Mouse (Mus musculus): Measurements from ENCODE around the gene Ppm1d. TPM values are rescaled to one million over a fixed set of nuclear protein-coding genes. Genes with fewer than 3 reads are reported as not detected.

The Ppm1d gene
- polyA plus RNA-seq, 1 experiment from 2014 or later = 16.7 TPM

DNA sequence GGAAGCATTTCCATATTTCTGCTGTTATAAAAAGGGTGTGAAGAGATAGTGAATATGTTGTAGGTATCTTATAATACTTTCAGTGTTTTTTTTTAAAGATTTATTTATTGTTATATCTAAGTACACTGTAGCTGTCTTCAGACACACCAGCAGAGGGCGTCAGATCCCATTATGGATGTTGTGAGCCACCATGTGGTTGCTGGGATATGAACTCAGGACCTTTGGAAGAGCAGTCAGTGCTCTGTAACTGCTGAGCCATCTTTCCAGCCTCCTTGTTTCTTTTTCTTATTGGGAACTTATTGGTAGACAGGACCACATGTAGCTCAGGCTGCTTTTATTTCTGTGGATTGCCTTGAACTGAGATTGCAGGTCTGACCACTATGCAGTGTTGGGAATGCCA, 69.0 kb downstream of the Ppm1d start:
- no peak for DNase-seq (ENCODE audit: low spot score)
- ATAC-seq (replicated peaks; ENCODE audit: low FRiP score, low TSS enrichment, low read depth) = no peak
- Histone ChIP-seq H3K9ac (ENCODE audit: low read length) (no peak overlapping the region), H3K4me3 (ENCODE audit: low read depth, low read length) (no peak overlapping the region), H3K27me3 (replicated peaks; ENCODE audit: control insufficient read depth, insufficient read depth, low read length) (no peaks in the 10 kb centered on the region), H3K36me3 (ENCODE audit: control insufficient read depth, insufficient read depth, low read length) (no peaks in the 10 kb centered on the region), H3K9me3 (ENCODE audit: control insufficient read depth, low read length) (no peaks in the 10 kb centered on the region), H3K4me2 (ENCODE audit: low read length) (no peak overlapping the region), H3K4me1 (replicated peaks; ENCODE audit: control insufficient read depth, insufficient read depth, low read length) (no peaks in the 10 kb centered on the region), H3K27ac (ENCODE audit: low read depth) (no peak overlapping the region)
- WGBS = 7% methylated on average over 1 of the region's 1 CpGs

GRCm38 (mm10) chr11:85382055-85382454, 71.0 kb downstream of the Ppm1d start:
- peak; percentile 80; the same call in 1 of the 2 replicates for ATAC-seq (replicated peaks; ENCODE audit: low FRiP score, low TSS enrichment, low read depth)
- Histone ChIP-seq H3K9ac (ENCODE audit: low read length) (no peak overlapping the region), H3K4me3 (ENCODE audit: low read depth, low read length) (no peak overlapping the region), H3K27ac (ENCODE audit: low read depth) (no peak overlapping the region), H3K9me3 (ENCODE audit: control insufficient read depth, low read length) (no peaks in the 10 kb centered on the region), H3K36me3 (ENCODE audit: control insufficient read depth, insufficient read depth, low read length) (no peaks in the 10 kb centered on the region), H3K4me1 (replicated peaks; ENCODE audit: control insufficient read depth, insufficient read depth, low read length) (no peaks in the 10 kb centered on the region), H3K27me3 (replicated peaks; ENCODE audit: control insufficient read depth, insufficient read depth, low read length) (no peaks in the 10 kb centered on the region), H3K4me2 (ENCODE audit: low read length) (no peak overlapping the region)
- DNase-seq (ENCODE audit: low spot score) = peak; percentile 80
- WGBS = 8% methylated on average over 4 of the region's 4 CpGs

DNA sequence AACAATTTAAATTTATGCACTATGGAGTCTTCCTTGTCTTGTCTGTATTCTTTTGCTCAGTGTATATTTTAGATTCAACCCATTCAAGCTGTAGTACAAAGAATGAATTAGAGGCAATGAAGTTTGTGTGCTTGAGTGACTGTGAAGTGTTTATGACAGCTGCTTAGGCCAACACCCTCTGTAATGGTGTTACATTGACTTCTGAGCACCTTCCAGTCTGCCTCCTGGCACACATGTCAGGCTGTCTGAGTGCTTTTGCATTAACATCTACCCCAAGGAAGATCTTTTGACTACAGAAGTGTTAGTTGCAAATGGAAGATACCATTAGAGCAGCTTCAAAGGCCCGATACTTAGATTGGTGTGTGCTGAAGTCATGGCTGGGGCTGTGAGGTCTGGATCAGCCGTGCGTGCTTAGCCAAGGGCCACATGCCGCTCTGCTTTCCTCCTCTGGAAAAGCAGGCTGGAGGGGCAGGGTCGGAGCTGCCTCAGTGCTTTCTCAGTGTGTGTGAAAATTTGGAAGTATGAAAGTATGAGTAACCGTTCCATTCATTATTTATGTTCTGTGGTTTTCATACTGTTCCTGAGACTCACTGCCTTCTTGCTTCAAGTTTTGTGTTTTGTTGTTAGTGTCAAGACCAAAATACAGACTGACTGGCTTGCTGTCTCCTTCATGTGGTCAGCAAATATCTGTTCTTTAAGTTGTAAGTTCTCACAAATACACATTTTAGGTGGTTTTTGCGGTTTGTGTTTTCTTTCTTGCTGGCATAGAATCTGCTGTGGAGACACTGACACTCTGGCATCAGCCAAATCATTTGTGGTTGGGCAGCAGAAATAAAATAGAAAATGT, 73.2 kb downstream of the Ppm1d start:
- no peaks in the 10 kb centered on the region for H3K9me3 ChIP-seq (ENCODE audit: control insufficient read depth, low read length)
- DNase-seq (ENCODE audit: low spot score) (no peak), ATAC-seq (replicated peaks; ENCODE audit: low FRiP score, low TSS enrichment, low read depth) (no peak)
- no peaks in the 10 kb centered on the region for H3K4me1 ChIP-seq (replicated peaks; ENCODE audit: control insufficient read depth, insufficient read depth, low read length)
- no peaks in the 10 kb centered on the region for H3K27me3 ChIP-seq (replicated peaks; ENCODE audit: control insufficient read depth, insufficient read depth, low read length)
- no peak overlapping the region for H3K9ac ChIP-seq (ENCODE audit: low read length)
- no peak overlapping the region for H3K4me3 ChIP-seq (ENCODE audit: low read depth, low read length)
- H3K4me2 ChIP-seq (ENCODE audit: low read length) = no peak overlapping the region
- no peak overlapping the region for H3K27ac ChIP-seq (ENCODE audit: low read depth)
- no peaks in the 10 kb centered on the region for H3K36me3 ChIP-seq (ENCODE audit: control insufficient read depth, insufficient read depth, low read length)
- WGBS = 76% methylated on average over 7 of the region's 7 CpGs

DNA sequence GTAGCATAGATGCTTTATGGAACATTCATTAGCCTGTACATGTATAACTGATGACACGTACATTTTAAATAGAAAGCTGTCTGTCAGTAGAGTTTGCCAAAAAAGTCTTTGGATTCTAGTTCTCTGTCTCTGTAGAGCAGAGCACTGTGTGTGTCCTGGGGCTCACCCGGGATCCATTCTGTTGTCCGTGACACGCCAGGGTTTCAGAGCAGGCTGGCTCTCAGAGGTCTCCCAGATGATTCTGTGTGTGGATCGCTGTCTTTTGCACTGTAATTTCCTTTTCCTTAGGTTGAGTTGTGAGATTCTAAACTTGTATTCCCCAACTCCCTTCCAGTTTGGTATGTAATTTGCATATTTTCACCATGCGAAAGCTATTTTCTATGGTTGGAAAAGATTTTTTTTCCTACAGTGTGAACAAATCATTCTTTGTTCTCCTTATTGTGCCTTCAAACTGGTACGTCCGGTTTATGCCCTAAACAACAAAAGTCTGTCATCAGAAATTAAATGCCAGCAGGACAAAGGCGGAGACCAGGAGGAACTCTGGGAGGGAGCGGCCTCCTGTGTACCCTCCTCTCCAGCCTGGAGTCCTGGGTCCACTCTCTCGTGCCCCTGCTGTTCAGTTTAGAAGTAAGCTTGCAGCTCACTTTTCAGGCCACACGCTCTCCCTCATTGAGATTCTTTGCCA, 81.3 kb downstream of the Ppm1d start:
- H3K4me2 ChIP-seq (ENCODE audit: low read length) = no peak overlapping the region

GRCm38 (mm10) chr11:85392864-85393220, 81.8 kb downstream of the Ppm1d start:
- DNase-seq (ENCODE audit: low spot score) = no peak
- H3K36me3 ChIP-seq (ENCODE audit: control insufficient read depth, insufficient read depth, low read length) = no peaks in the 10 kb centered on the region
- H3K4me1 ChIP-seq (replicated peaks; ENCODE audit: control insufficient read depth, insufficient read depth, low read length) = no peaks in the 10 kb centered on the region
- ATAC-seq (replicated peaks; ENCODE audit: low FRiP score, low TSS enrichment, low read depth) = no peak
- WGBS = 75% methylated on average over 9 of the region's 9 CpGs
- no peak overlapping the region for H3K9ac ChIP-seq (ENCODE audit: low read length)
- no peaks in the 10 kb centered on the region for H3K9me3 ChIP-seq (ENCODE audit: control insufficient read depth, low read length)
- H3K4me3 ChIP-seq (ENCODE audit: low read depth, low read length) = no peak overlapping the region
- H3K27me3 ChIP-seq (replicated peaks; ENCODE audit: control insufficient read depth, insufficient read depth, low read length) = no peaks in the 10 kb centered on the region
- no peak overlapping the region for H3K27ac ChIP-seq (ENCODE audit: low read depth)
- no peak overlapping the region for H3K4me2 ChIP-seq (ENCODE audit: low read length)

More for the DNA sequence above, 81.3 kb downstream of the Ppm1d start:
- Histone ChIP-seq H3K9me3 (ENCODE audit: control insufficient read depth, low read length) (no peaks in the 10 kb centered on the region), H3K27me3 (replicated peaks; ENCODE audit: control insufficient read depth, insufficient read depth, low read length) (no peaks in the 10 kb centered on the region), H3K36me3 (ENCODE audit: control insufficient read depth, insufficient read depth, low read length) (no peaks in the 10 kb centered on the region), H3K9ac (ENCODE audit: low read length) (no peak overlapping the region), H3K27ac (ENCODE audit: low read depth) (no peak overlapping the region), H3K4me3 (ENCODE audit: low read depth, low read length) (no peak overlapping the region), H3K4me1 (replicated peaks; ENCODE audit: control insufficient read depth, insufficient read depth, low read length) (no peaks in the 10 kb centered on the region)
- ATAC-seq (replicated peaks; ENCODE audit: low FRiP score, low TSS enrichment, low read depth) (no peak), DNase-seq (ENCODE audit: low spot score) (no peak)
- 68% methylated on average over 12 of the region's 12 CpGs for WGBS

GRCm38 (mm10) chr11:85393990-85394389, 82.9 kb downstream of the Ppm1d start:
- Histone ChIP-seq H3K4me3 (ENCODE audit: low read depth, low read length) (no peak overlapping the region), H3K27ac (ENCODE audit: low read depth) (no peak overlapping the region), H3K4me2 (ENCODE audit: low read length) (no peak overlapping the region), H3K4me1 (replicated peaks; ENCODE audit: control insufficient read depth, insufficient read depth, low read length) (no peaks in the 10 kb centered on the region), H3K27me3 (replicated peaks; ENCODE audit: control insufficient read depth, insufficient read depth, low read length) (no peaks in the 10 kb centered on the region), H3K9me3 (ENCODE audit: control insufficient read depth, low read length) (no peaks in the 10 kb centered on the region), H3K9ac (ENCODE audit: low read length) (no peak overlapping the region), H3K36me3 (ENCODE audit: control insufficient read depth, insufficient read depth, low read length) (no peaks in the 10 kb centered on the region)
- WGBS = 33% methylated on average over 3 of the region's 3 CpGs
- DNase-seq (ENCODE audit: low spot score) (no peak), ATAC-seq (replicated peaks; ENCODE audit: low FRiP score, low TSS enrichment, low read depth) (no peak)

DNA sequence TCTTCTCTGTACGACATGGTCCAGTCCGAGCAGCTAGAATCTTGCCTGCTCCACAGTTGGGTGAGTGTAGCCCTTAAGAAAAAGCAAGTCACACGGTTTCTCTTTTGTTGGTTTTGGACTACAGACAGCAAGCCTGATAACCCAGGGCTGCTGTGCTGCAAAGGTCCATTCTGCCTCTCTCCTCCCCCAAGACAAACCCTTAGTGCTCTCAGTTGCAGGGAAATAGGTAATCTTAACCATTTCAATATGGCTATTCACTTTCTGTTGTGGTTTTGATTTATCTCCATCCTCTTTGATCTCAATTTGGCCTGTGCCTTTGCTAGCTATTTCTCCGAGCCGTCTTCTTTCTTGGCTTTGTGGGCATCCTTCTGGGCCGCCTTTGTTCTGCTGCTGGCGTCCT, 84.3 kb downstream of the Ppm1d start:
- H3K9ac ChIP-seq (ENCODE audit: low read length) = no peak overlapping the region
- no peaks in the 10 kb centered on the region for H3K27me3 ChIP-seq (replicated peaks; ENCODE audit: control insufficient read depth, insufficient read depth, low read length)
- DNase-seq (ENCODE audit: low spot score) (no peak), ATAC-seq (replicated peaks; ENCODE audit: low FRiP score, low TSS enrichment, low read depth) (no peak)
- H3K4me3 ChIP-seq (ENCODE audit: low read depth, low read length) = no peak overlapping the region
- H3K36me3 ChIP-seq (ENCODE audit: control insufficient read depth, insufficient read depth, low read length) = no peaks in the 10 kb centered on the region
- no peaks in the 10 kb centered on the region for H3K4me1 ChIP-seq (replicated peaks; ENCODE audit: control insufficient read depth, insufficient read depth, low read length)
- no peak overlapping the region for H3K4me2 ChIP-seq (ENCODE audit: low read length)
- H3K27ac ChIP-seq (ENCODE audit: low read depth) = no peak overlapping the region
- 81% methylated on average over 7 of the region's 7 CpGs for WGBS
- no peaks in the 10 kb centered on the region for H3K9me3 ChIP-seq (ENCODE audit: control insufficient read depth, low read length)
